Mouse (Mus musculus) hindbrain, postnatal 0 days (tissue): ENCODE measurements around the gene Pla2g1b. TPM values are rescaled to one million over a fixed set of nuclear protein-coding genes. Genes with fewer than 3 reads are reported as not detected.
"Not testable (repeated sequence)": the region's sequence is repeated elsewhere in the genome, so short reads cannot be mapped to it uniquely, and the experiment has no call there.

Experiments
- ATAC-seq: fragments of 200-750 bp; cut with Nextera tagmentation; 2 replicates; pipeline ENCODE4 v1.8.0; 2017; ENCODE audit warnings: mild to moderate bottlenecking, moderate TSS enrichment, moderate library complexity
- DNase-seq: peaks from one replicate; pipeline ENCODE4 v3.0.0-alpha.2; 2015; ENCODE audit warnings: low spot score
- H3K27ac ChIP-seq: fragments of 300-500 bp; sonication (generic); 2 replicates; pipeline ENCODE4 v1.5.1; 2014; ENCODE audit warnings: mild to moderate bottlenecking
- H3K27me3 ChIP-seq: fragments of 300-500 bp; sonication (generic); 2 replicates; pipeline ENCODE4 v1.6.1; 2014; ENCODE audit warnings: low read length, mixed read lengths; ENCODE audit not compliant: insufficient read depth
- H3K36me3 ChIP-seq: fragments of 300-500 bp; sonication (generic); 2 replicates; pipeline ENCODE4 v1.6.1; 2014; ENCODE audit warnings: low read length, mixed read lengths; ENCODE audit not compliant: insufficient read depth
- H3K4me1 ChIP-seq: fragments of 300-500 bp; sonication (generic); 2 replicates; pipeline ENCODE4 v1.6.1; 2014; ENCODE audit warnings: antibody characterized with exemption, low read length, mixed read lengths; ENCODE audit not compliant: insufficient read depth
- H3K4me2 ChIP-seq: fragments of 300-500 bp; sonication (generic); 2 replicates; pipeline ENCODE4 v1.6.1; 2014; ENCODE audit warnings: low read depth, mild to moderate bottlenecking, low read length, moderate library complexity, mixed read lengths
- H3K4me3 ChIP-seq: fragments of 300-500 bp; sonication (generic); 2 replicates; pipeline ENCODE4 v1.5.1; 2014; ENCODE audit warnings: low read length
- H3K9ac ChIP-seq: fragments of 300-500 bp; sonication (generic); replicated peaks from 2 replicates; pipeline ENCODE4 v1.6.1; 2014; ENCODE audit warnings: mild to moderate bottlenecking, low read length, moderate library complexity, mixed read lengths
- H3K9me3 ChIP-seq: fragments of 300-500 bp; sonication (generic); 2 replicates; pipeline ENCODE4 v1.6.1; 2016; ENCODE audit warnings: low read length, mixed read lengths
- CTCF ChIP-seq: IDR thresholded peaks from 2 replicates; pipeline ENCODE4 v1.5.1; 2016; ENCODE audit warnings: antibody characterized with exemption, control low read depth, low read depth
- WGBS: fragments of 180-500 bp; shearing (Covaris S2); extraction: QIAGEN DNeasy Blood & Tissue Kit; methylation state at CpG from one replicate; pipeline ENCODE4 v1.1.7; 2014; 5-methylcytosine and 5-hydroxymethylcytosine counted together
- polyA plus RNA-seq: library from polyadenylated mRNA; unstranded; fragments of >200 nt; fragmentation: Nextera tagmentation; extraction: Ambion mirVana; gene quantifications from 2 replicates; pipeline ENCODE4 v1.2.1, GENCODE M21; 2015
- total RNA-seq: library from RNA; depleted of rRNA; stranded (reverse); fragments of >200 nt; gene quantifications from 2 replicates; pipeline ENCODE4 v1.2.3, GENCODE M21; 2014

The Pla2g1b gene
- total and polyA plus RNA-seq, 2 experiments from 2014 or later = not detected

GRCm38 (mm10) chr5:115493441-115493840 is 27.4 kb downstream of the Pla2g1b start:
- no peak for DNase-seq
- H3K27me3 ChIP-seq = no peaks in the 10 kb centered on the region
- no peak overlapping the region for H3K4me3 ChIP-seq
- peaks cover 7% of the 10 kb centered on the region; the same call in 1 of the 2 replicates for H3K4me1 ChIP-seq
- H3K36me3 ChIP-seq = no peaks in the 10 kb centered on the region
- 55% methylated on average over 5 of the region's 5 CpGs for WGBS
- no peak for TF ChIP-seq CTCF
- H3K27ac ChIP-seq = no peak overlapping the region
- no peak overlapping the region for H3K4me2 ChIP-seq
- no peaks in the 10 kb centered on the region for H3K9me3 ChIP-seq
- H3K9ac ChIP-seq = no peak overlapping the region
- ATAC-seq = no peak

- H3K27ac ChIP-seq, H3K4me3 ChIP-seq, ATAC-seq, H3K27me3 ChIP-seq, H3K9me3 ChIP-seq, H3K36me3 ChIP-seq, H3K9ac ChIP-seq, H3K4me2 ChIP-seq, H3K4me1 ChIP-seq, DNase-seq: not testable (repeated sequence)
- WGBS = 68% methylated on average over 3 of the region's 3 CpGs
Measured at GRCm38 (mm10) chr5:115495618-115496017, 29.6 kb downstream of the Pla2g1b start.

- Histone ChIP-seq H3K36me3 (no peaks in the 10 kb centered on the region), H3K9ac (no peak overlapping the region), H3K4me3 (no peak overlapping the region), H3K9me3 (no peaks in the 10 kb centered on the region), H3K27me3 (no peaks in the 10 kb centered on the region), H3K27ac (no peak overlapping the region), H3K4me2 (no peak overlapping the region), H3K4me1 (peaks cover 3% of the 10 kb centered on the region; the same call in 1 of the 2 replicates)
- DNase-seq = no peak
- no peak for TF ChIP-seq CTCF
- WGBS = 78% methylated on average over 7 of the region's 7 CpGs
- ATAC-seq = no peak
Measured at GRCm38 (mm10) chr5:115497033-115497432, 31.0 kb downstream of the Pla2g1b start.

- no peaks in the 10 kb centered on the region for H3K27me3 ChIP-seq
- no peaks in the 10 kb centered on the region for H3K4me1 ChIP-seq
- H3K9ac ChIP-seq = no peak overlapping the region
- H3K4me3 ChIP-seq = no peak overlapping the region
- no peak overlapping the region for H3K27ac ChIP-seq
- H3K36me3 ChIP-seq = no peaks in the 10 kb centered on the region
- DNase-seq (no peak), ATAC-seq (no peak)
- no peak for TF ChIP-seq CTCF
- H3K4me2 ChIP-seq = no peak overlapping the region
- WGBS = 62% methylated on average over 9 of the region's 9 CpGs
- no peaks in the 10 kb centered on the region for H3K9me3 ChIP-seq
Measured at GRCm38 (mm10) chr5:115498307-115499240, 32.5 kb downstream of the Pla2g1b start.

GRCm38 (mm10) chr5:115500383-115500935 is 34.4 kb downstream of the Pla2g1b start:
- DNase-seq (no peak), ATAC-seq (no peak)
- WGBS = 82% methylated on average over 12 of the region's 12 CpGs
- no peaks in the 10 kb centered on the region for H3K27me3 ChIP-seq
- H3K4me2 ChIP-seq = no peak overlapping the region
- no peak overlapping the region for H3K9ac ChIP-seq
- H3K27ac ChIP-seq = no peak overlapping the region
- no peak for TF ChIP-seq CTCF
- H3K36me3 ChIP-seq = no peaks in the 10 kb centered on the region
- H3K9me3 ChIP-seq = no peaks in the 10 kb centered on the region
- H3K4me1 ChIP-seq = no peaks in the 10 kb centered on the region
- no peak overlapping the region for H3K4me3 ChIP-seq

- H3K4me2 ChIP-seq = no peak overlapping the region
- no peaks in the 10 kb centered on the region for H3K9me3 ChIP-seq
- 63% methylated on average over 12 of the region's 12 CpGs for WGBS
- ATAC-seq (no peak), DNase-seq (no peak)
- no peaks in the 10 kb centered on the region for H3K36me3 ChIP-seq
- H3K9ac ChIP-seq = no peak overlapping the region
- no peaks in the 10 kb centered on the region for H3K27me3 ChIP-seq
- TF ChIP-seq CTCF = no peak
- H3K27ac ChIP-seq = no peak overlapping the region
- H3K4me1 ChIP-seq = peaks cover 11% of the 10 kb centered on the region; the same call in 1 of the 2 replicates
- no peak overlapping the region for H3K4me3 ChIP-seq
Measured at GRCm38 (mm10) chr5:115503035-115503434, 37.0 kb downstream of the Pla2g1b start.

- peaks cover 32% of the 10 kb centered on the region for H3K4me1 ChIP-seq
- not testable (repeated sequence) for H3K9ac ChIP-seq, H3K9me3 ChIP-seq, H3K27me3 ChIP-seq, ATAC-seq, H3K27ac ChIP-seq, DNase-seq, H3K4me2 ChIP-seq, H3K36me3 ChIP-seq, H3K4me3 ChIP-seq
- WGBS = 76% methylated on average over 4 of the region's 4 CpGs
Measured at GRCm38 (mm10) chr5:115505617-115506016, 39.6 kb downstream of the Pla2g1b start.
